Mouse (Mus musculus) induced T-regulatory cell, adult 2 months (primary cell): ENCODE data around the gene Hmgcl.
A peak's percentile ranks its signal among the peaks of the same experiment; 100 is the strongest.

Experiments used
- DNase-seq: peaks from one replicate; pipeline ENCODE4 v3.0.0-alpha.2; 2012; ENCODE audit warnings: low read depth

Gene Hmgcl

GRCm38 (mm10) chr4:135926861-135927260 is 19.4 kb upstream of the Hmgcl start:
- DNase-seq = no peak

DNA sequence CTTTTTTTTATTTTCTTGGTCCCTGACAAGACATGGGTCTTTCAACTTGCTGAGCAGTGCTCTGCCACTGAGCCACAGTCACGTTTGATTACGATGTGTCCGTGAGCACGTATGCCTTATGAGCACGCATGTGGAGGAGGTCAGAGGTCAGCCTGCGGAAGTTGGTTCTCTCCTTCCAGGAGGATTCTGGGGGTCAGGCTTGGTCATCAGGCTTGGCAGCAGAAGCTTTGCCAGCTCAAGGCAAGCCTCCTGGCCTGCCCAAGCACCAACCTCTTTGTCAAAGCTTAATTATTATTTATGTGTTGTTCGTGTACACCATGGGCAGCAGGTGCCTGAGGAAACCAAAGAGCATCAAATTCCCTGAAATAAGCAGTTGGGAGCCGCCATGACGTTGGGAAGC is 17.9 kb upstream of the Hmgcl start:
- no peak for DNase-seq

DNA sequence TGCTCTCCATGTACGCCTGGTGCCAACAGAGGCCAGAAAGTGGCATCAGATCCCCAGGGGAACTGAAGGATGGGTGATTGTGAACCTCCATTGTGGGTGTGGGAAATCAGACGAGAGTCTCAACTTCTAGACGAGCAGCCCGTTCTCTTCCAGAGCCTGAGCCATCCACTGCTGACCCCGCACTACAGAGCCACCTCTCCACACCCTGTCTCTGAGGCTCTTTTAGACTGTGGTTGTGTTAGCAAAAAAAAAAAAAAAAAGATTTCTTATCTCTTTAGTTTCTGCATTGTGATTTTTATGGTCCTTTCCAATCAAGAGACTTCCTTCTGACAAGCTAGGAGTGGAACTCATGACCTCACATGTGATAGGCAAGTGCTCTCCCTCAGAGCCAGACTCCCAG is 16.8 kb upstream of the Hmgcl start:
- no peak for DNase-seq

- no peak for DNase-seq
Measured at GRCm38 (mm10) chr4:135929828-135930227, 16.4 kb upstream of the Hmgcl start.

DNA sequence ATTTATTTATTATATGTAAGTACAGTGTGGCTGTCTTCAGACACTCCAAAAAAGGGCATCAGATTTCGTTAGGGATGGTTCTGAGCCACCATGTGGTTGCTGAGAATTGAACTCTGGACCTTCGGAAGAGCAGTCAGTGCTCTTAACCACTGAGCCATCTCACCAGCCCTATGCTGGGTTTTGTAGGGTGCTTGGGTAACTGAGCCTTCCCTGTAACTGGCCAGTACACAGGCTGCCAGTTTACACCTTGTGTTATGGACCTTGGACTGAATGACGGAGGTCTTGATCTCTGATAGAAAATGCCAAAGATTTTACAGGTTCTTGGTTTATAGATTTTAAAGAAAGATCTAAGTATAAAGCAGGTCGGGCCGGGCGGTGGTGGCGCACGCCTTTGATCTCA is 16.0 kb upstream of the Hmgcl start:
- no peak for DNase-seq

DNA sequence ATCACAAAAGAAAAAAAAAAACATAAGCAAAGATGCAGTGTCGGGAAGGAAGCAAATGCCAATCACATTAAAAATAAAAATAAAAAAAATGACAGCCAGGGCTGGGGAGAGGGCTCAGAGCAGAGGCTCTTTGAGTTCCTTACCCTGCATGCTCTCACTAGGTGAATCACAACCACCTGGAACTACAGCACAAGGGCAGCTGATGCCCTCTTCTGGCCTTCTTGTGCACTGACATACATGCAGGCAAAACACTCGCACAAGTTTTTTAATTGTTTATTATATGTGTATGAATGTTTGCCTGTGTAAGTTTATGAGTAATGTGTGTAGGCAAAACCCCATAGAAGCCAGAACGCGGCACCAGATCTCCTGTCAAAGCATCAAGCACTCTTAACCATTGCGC is 14.4 kb upstream of the Hmgcl start:
- DNase-seq = peak; percentile 67

DNA sequence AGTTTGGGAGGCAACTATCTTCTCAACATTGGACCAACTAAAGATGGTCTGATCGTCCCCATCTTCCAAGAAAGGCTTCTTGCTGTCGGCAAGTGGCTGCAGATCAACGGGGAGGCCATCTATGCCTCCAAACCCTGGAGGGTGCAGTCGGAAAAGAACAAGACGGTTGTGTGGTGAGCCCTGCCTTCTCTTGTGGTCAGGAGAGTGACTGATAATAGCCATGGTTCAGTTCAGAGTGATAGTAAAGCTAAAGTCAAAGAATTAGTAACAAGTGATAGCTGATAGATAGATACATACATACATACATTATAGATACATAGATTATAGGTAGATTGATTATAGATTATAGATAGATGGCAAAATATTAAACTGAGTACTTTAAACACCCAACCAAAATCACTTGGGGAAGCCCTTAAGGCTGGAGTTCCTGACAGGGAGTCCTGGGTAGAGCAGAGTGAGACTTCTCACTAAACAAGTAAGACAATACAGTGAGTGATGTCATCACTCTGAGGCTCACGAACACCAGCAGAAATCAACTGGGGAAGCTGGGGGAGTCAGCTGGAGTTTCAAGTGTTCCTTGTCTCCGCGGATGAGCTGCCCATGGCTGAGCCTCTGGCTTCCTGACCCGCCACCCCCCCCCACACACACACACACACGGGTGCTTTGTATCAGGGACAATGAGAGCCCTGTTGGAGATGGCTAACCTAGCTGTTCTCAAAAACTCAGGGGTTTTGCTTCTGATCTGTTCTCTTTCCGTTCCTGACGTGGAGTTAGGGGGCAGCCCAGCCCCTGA is 11.3 kb upstream of the Hmgcl start:
- DNase-seq = no peak

DNA sequence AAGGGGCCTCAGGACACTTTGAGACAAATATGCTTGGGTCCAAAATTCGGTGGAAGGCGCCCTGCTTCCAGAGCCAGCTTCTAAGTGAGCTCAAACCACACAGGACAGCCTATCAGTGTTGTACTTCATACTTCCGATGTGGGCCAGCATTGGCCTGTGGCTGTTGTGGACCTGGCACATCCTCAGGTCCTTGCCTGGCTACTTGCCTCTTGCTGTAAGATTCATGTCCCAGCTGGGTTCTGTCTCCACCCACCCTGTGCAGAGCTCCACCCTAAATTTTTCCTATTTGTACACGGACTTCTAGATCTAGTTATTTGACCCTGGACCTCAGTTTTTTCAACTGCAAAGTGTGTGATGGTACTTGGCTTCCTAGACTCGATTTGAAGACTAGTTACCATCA is 10.7 kb upstream of the Hmgcl start:
- DNase-seq = no peak

GRCm38 (mm10) chr4:135938858-135939257 is 7.4 kb upstream of the Hmgcl start:
- DNase-seq = no peak

GRCm38 (mm10) chr4:135941026-135941425 is 5.2 kb upstream of the Hmgcl start:
- peak; percentile 67 for DNase-seq

DNA sequence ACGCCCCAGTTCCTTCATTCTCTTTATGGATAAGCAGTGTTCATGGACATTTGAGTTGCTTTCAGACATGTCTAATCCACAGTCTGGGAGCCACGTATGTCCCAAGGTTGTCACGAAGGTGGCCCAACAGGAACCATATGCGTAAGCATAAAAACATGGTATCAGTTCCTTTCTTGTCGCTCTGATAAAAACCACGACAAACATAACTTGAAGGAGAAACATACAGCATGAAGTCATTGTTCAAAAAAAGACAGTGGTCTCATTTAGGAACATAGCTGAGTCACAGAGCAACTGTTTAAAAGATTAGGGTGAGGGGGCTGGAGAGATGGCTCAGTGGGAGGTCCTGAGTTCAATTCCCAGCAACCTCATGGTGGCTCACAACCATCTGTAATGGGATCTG is 4.1 kb upstream of the Hmgcl start:
- no peak for DNase-seq

GRCm38 (mm10) chr4:135943389-135943788 is 2.9 kb upstream of the Hmgcl start:
- DNase-seq = no peak

DNA sequence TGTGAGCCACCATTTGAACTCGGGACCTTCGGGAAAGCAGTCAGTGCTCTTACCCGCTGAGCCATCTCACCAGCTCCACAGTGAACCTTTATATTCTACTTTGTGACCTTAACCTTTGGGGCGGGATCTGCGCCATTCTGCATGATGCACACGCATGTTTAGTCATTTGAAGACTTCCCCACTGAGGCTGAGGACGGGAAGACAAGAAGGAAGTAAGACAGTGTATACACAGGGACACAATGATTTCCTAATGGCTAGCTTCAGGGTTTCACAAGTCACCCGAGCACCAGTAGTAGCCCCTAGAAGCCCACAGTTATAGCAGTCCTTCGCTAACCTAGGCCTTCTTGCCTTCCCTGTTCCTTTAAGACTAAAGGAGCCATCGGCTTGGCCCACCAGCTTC is 542 bp upstream of the Hmgcl start:
- peak; percentile 45 for DNase-seq

DNA sequence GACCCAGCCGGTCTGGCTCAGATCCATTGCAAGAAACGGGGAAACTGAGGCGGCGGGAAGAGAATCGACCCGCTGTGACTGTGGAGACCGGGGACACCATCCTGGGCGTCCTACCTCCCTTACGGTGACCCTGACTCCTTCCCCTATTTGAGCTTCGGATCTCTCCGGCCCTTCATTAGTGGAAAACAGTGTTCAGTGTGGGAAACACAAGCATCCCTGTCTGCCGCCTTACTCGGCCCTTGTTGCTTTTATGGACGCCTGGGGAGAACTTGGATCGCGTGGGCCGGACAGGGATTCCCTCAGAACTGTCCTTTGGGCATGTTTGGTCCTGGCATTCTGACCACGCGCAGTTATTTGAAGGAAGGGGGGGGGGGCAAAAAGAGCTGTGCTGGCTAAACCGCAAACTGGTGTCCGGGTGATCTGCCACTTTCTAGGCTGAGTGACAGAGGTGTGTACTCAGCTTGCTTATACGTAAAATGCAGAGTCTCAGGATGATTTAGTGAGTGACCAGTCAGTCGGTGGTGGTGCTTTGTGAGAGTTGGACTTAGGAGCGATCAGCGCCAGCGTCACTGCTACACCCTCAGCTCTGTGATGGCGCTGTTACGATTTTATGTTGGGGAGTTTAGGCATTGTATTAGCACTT is 532 bp downstream of the Hmgcl start:
- DNase-seq = peak; percentile 53

GRCm38 (mm10) chr4:135948142-135948541 is 1.9 kb downstream of the Hmgcl start:
- DNase-seq = no peak

- DNase-seq = no peak
Measured at GRCm38 (mm10) chr4:135949475-135949874, 3.2 kb downstream of the Hmgcl start.

DNA sequence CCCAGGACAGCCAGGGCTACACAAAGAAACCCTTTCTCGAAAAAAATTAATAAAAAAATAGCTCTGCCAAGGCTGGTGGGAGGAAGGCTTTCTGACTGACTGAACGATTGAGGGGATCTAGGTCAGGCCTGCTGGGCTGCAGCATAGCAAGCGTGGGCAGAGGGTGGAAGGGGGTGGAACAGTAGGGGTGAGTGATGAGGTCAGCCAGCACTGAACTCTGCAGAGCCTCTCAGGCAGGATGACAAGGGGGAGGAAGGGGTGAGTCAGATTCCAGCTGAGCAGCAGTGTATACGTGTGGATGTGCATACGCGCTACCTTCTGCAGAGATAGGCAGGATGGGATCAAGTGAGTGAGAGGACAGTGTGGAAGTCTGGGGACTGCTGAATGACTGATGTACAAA is 3.7 kb downstream of the Hmgcl start:
- no peak for DNase-seq

DNA sequence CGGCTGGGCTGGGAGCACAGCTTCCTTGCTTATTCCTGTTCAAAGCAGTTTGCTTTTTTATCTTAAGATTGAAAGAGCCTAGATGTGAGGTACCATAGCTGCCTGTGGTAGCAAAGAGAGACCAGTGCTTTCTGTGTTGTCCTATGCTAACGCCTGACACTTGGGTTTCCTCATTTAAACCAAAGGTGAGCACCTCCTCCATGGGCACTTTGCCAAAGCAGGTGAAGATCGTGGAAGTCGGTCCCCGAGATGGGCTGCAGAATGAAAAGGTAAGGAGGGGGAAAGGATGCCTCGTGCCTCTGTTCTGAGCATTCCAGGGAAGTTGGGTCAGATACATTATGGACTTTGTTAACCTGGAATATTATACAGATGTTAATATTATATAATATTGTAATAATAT is 4.1 kb downstream of the Hmgcl start:
- no peak for DNase-seq

DNA sequence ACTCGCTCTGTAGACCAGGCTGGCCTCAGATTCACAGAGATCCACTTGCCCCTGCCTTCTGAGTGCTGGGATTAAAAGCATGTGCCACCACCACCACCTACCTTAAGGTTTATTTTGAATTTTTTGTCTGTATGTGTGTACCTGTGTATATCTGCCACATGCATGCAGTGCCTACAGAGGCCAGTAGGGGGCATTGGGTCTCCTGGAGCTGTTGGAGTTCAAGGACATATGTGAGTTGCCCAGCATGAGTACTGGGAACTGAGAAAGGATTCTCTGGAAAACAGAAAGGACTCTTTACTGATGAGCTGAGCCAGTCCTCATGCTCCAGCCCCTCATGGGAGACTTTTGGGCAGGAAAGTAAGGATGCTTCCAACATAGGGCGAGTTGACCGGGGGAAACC is 5.3 kb downstream of the Hmgcl start:
- peak; percentile 59 for DNase-seq

- DNase-seq = no peak
Measured at GRCm38 (mm10) chr4:135953179-135953578, 6.9 kb downstream of the Hmgcl start.

- peak; percentile 92 for DNase-seq
Measured at GRCm38 (mm10) chr4:135954241-135954640, 8.0 kb downstream of the Hmgcl start.

- DNase-seq = no peak
Measured at GRCm38 (mm10) chr4:135955886-135956285, 9.6 kb downstream of the Hmgcl start.

- no peak for DNase-seq
Measured at GRCm38 (mm10) chr4:135958354-135958753, 12.1 kb downstream of the Hmgcl start.

DNA sequence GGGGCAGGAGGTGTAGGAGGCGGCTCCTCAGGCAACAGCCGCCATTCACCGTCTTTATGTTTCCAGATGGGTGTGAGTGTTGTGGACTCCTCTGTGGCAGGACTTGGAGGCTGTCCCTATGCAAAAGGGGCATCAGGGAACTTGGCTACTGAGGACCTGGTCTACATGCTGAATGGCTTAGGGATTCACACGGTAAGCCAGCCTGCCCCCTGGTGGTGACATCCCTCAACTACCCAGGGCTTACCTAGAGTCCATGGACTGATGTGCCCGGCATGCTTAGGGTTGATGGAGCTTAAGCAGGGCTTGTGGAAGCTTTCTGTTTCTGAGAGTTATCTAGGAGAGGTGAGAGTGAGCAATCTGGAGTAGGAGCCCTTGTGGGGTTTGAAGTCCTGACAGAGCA is 14.5 kb downstream of the Hmgcl start:
- peak; percentile 93 for DNase-seq
